Mouse (Mus musculus) splenic B cell, adult 2 months (primary cell): ENCODE measurements at regions not wholly inside any gene's neighbourhood (a gene's known extent, or its start where the extent isn't known, plus 50 kb on each side); places are given as distances from the start of the nearest gene placed in this dataset.
"Not testable (repeated sequence)": the region's sequence is repeated elsewhere in the genome, so short reads cannot be mapped to it uniquely, and the experiment has no call there.

Experiments used
- DNase-seq: peaks from one replicate; pipeline ENCODE4 v3.0.0-alpha.2; 2011; ENCODE audit warnings: low read depth, low spot score
- H3K27me3 ChIP-seq: 2 replicates; pipeline ENCODE4 v1.6.1; 2012; ENCODE audit warnings: mild to moderate bottlenecking, low read length, moderate library complexity, mixed read lengths; ENCODE audit not compliant: control insufficient read depth, poor library complexity, insufficient read depth, severe bottlenecking
- H3K36me3 ChIP-seq: 2 replicates; pipeline ENCODE4 v1.6.1; 2012; ENCODE audit warnings: mild to moderate bottlenecking, low read length, moderate library complexity, mixed read lengths; ENCODE audit not compliant: control insufficient read depth, poor library complexity, insufficient read depth, severe bottlenecking

- DNase-seq = no peak
- no peaks in the 10 kb centered on the region for H3K27me3 ChIP-seq
- H3K36me3 ChIP-seq = no peaks in the 10 kb centered on the region
These were observed 307.8 kb upstream of the Klf6 start for GRCm38 (mm10) chr13:5553461-5553860.

DNA sequence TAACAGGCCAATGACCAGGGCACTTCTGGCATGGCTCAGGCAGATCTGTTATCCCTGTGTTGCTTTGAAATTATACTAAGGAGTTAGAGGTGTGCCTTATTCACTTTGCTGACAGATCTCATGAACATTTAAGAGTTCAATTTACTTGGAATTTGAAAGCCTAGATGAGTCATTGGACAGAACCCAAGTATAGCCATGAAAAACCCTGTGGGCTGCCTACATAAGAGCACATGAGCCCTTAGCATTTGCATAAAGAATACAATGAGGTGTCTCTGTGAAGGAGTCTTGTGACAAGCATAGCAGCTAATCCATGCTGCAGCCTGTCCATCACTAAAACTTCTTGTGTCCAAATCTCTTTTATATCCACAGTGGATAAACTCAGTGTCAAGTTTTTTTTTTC, 303.2 kb upstream of the Klf6 start:
- DNase-seq = no peak
- Histone ChIP-seq H3K27me3 (no peaks in the 10 kb centered on the region), H3K36me3 (no peaks in the 10 kb centered on the region)

- Histone ChIP-seq H3K36me3 (no peaks in the 10 kb centered on the region), H3K27me3 (no peaks in the 10 kb centered on the region)
- no peak for DNase-seq
These were observed 294.8 kb upstream of the Klf6 start for GRCm38 (mm10) chr13:5566479-5566878.

DNA sequence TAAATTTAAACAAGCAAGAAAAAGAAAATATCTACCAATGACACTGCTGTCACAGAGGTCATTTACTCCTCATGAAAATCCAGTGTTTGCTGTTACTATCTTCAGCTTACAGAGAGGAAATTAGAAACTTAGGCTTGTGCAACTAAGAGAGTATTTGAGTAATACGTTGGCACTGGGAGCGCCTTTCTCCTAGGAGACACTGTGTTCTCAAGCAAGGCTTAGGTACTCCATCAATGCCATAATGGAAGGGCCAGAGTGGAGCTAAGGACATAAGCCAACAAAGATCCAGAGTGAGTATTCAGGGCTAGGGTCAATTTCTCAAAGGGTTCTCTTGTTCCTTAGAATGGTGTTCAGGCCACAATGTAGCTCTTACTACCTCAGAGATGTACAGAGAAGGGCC, 294.4 kb upstream of the Klf6 start:
- no peaks in the 10 kb centered on the region for H3K36me3 ChIP-seq
- no peak for DNase-seq
- no peaks in the 10 kb centered on the region for H3K27me3 ChIP-seq

- no peak for DNase-seq
- Histone ChIP-seq H3K36me3 (no peaks in the 10 kb centered on the region), H3K27me3 (no peaks in the 10 kb centered on the region)
These were observed 291.7 kb upstream of the Klf6 start for GRCm38 (mm10) chr13:5569579-5569978.

DNA sequence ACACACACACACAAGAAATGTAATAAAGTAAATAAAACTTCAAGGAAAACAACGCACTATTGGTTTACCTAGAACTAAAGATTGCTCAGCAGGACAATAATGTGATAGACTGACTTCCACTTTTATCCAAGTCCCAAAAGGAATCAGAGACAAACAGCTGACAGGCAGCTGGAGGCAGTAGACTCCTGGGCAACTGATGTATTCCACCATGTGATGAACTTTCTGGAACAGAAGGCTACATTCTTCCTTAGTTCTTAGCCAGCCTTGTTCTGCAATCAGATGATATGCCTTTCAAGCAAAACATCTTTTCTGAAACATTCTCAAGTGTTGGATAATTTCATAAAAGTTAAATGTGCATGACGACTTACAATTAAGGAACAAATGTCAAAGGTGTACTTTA, 290.9 kb upstream of the Klf6 start:
- DNase-seq = no peak
- Histone ChIP-seq H3K36me3 (no peaks in the 10 kb centered on the region), H3K27me3 (no peaks in the 10 kb centered on the region)

DNA sequence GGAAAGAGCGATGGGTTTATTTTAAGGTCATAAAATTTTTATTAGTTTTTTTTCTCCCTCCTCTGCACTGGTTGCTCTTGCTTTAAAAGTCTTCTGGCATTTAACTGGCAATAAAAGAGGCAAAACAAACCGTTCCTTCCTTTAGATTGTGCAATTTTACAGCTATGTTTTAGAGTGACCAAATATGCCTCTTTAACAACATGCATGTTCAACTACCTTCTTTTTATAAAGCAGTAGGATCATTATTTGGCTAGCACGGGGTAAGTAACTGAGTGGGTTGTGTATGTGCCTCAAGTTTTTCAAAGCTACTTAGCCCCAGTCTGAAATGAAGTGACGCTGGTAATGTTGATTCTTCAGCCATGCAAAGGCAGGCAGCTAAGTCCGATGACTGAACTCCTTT, 284.7 kb upstream of the Klf6 start:
- Histone ChIP-seq H3K36me3 (no peaks in the 10 kb centered on the region), H3K27me3 (no peaks in the 10 kb centered on the region)
- no peak for DNase-seq

GRCm38 (mm10) chr13:5583681-5584080, 277.6 kb upstream of the Klf6 start:
- not testable (repeated sequence) for H3K27me3 ChIP-seq, H3K36me3 ChIP-seq, DNase-seq

DNA sequence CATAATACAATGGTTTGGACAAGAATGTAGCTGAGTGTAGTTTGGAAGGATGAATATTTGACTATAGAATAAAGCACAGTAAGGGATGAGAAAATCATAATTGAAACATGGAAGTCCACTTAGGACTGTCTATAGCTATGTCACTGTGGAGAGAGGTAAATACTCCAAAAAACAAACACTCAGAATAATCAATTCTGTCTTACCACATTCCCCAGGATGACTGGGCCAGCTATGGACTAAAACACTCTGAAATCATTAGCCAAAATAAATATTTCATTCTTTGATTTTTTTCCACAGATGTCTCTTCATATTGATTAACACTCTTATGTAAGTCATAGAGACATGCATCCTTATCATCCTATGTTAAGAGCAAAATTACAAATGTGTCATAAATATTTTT, 274.1 kb upstream of the Klf6 start:
- no peak for DNase-seq
- no peaks in the 10 kb centered on the region for H3K27me3 ChIP-seq
- H3K36me3 ChIP-seq = no peaks in the 10 kb centered on the region

DNA sequence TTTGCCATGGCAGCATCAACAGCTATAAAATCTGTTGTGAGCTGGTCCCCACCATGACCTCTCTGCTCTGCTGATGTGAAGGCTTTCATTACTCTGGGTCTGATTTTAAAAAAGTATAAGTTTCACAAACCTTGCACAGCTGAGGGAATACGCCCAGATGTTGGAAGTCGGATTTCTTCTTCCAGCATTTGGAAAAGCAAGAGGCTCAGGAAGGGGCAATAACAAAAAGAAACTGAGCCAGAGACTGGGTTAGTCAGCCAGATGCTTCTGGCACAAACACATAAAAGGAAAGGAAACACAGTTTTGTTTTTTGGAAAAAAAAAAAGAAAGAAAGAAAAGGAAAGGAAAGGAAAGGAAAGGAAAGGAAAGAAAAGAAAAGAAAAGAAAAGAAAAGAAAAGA, 270.0 kb upstream of the Klf6 start:
- H3K36me3 ChIP-seq = no peaks in the 10 kb centered on the region
- H3K27me3 ChIP-seq = no peaks in the 10 kb centered on the region
- no peak for DNase-seq

DNA sequence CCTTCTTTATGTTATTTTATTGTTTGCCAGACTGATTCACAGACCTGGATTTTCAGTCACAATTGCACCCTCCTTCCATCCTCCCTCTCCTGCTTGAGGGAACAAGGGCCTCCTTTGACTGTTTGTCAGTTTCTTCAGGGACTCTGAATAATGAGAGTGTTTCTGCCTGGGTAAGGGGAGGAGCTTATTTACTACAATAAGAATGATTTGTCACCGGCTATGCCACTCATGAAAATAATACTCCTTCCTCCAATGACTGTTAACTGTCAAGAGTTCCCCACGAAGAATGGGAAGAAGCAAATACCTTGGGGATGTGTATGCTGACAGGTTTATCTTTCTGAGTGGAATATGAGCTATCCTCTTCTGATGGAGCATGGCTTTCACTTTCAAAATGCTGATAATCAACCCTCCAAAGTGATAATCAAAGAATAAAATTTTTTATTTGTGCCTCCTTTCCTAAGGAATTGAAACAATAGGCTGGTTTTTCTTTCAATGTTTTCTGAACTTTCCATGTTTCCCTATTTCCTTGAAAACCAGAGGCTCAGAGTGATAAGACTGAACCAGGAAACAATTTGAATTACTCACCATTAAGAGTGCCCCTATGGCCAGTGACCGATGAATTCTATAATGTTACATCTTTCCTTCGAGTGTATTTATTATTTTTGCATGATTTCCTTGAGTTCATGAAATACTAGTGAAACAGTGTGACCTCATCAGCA, 269.3 kb upstream of the Klf6 start:
- H3K27me3 ChIP-seq = no peaks in the 10 kb centered on the region
- no peak for DNase-seq
- no peaks in the 10 kb centered on the region for H3K36me3 ChIP-seq

GRCm38 (mm10) chr13:5592556-5593061, 268.7 kb upstream of the Klf6 start:
- Histone ChIP-seq H3K27me3 (no peaks in the 10 kb centered on the region), H3K36me3 (no peaks in the 10 kb centered on the region)
- DNase-seq = no peak

DNA sequence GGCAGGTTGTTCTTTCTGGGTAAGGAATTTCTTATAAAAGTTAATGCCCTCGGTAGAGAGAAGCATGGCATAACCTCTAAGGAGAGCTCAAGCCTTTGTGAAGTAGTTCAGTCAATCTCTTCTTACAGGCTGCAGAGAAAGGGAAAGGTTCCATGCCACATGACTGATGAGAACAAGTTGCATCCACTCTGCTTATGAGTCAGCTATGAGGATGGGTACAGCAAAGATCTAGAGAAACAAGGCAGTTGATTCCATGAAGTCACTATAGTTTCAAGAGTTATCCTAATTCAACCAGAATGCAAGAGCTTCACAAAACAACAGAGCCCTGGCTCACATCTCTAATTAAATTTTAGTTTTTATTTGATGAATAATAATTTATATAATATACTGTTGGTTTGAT, 259.6 kb upstream of the Klf6 start:
- DNase-seq = no peak
- Histone ChIP-seq H3K27me3 (no peaks in the 10 kb centered on the region), H3K36me3 (no peaks in the 10 kb centered on the region)

GRCm38 (mm10) chr13:5603905-5604596, 257.2 kb upstream of the Klf6 start:
- Histone ChIP-seq H3K27me3 (no peaks in the 10 kb centered on the region), H3K36me3 (no peaks in the 10 kb centered on the region)
- no peak for DNase-seq

- DNase-seq = no peak
- no peaks in the 10 kb centered on the region for H3K27me3 ChIP-seq
- no peaks in the 10 kb centered on the region for H3K36me3 ChIP-seq
These were observed 255.9 kb upstream of the Klf6 start for GRCm38 (mm10) chr13:5605418-5605817.
